Mouse (Mus musculus) cortical plate, adult 2 months (tissue): ENCODE measurements around the gene Tspyl4.

ENCODE experiments used
- CTCF ChIP-seq: fragments of 200-500 bp; IDR thresholded peaks from 2 replicates; pipeline ENCODE4 v1.5.1; 2011; ENCODE audit warnings: mild to moderate bottlenecking, control low read depth, low read length; ENCODE audit not compliant: insufficient read depth; ENCODE audit errors: extremely low read depth
- POLR2A ChIP-seq: fragments of 200-500 bp; IDR thresholded peaks from 2 replicates; pipeline ENCODE4 v1.6.1; 2011; ENCODE audit warnings: mild to moderate bottlenecking, low read length, control low read depth; ENCODE audit not compliant: insufficient read depth; ENCODE audit errors: extremely low read depth

GRCm38 (mm10) chr10:34317217-34317606 lies 20.0 kb downstream of the Tspyl4 start:
- TF ChIP-seq POLR2A (no peak), CTCF (no peak)
